Mouse (Mus musculus): Measurements from ENCODE around the gene Olfr353. TPM values are rescaled to one million over a fixed set of nuclear protein-coding genes. Genes with fewer than 3 reads are reported as not detected.

Gene Olfr353
- not detected in 2 replicates for total RNA-seq (2023)

GRCm38 (mm10) chr2:36892836-36893235 is at the start of gene Olfr353:
Gene Olfr353 (minus strand): TSS chr2:36892936.

GRCm38 (mm10) chr2:36936821-36937220 is 44.1 kb upstream of the Olfr353 start, which contains the start of gene Olfr356:
Gene Olfr356 (plus strand): TSS chr2:36937121.

GRCm38 (mm10) chr2:36928797-36929196 is 36.1 kb upstream of the Olfr353 start, which contains the start of gene Olfr355:
Gene Olfr355 (minus strand): TSS chr2:36928897.

GRCm38 (mm10) chr2:36905380-36905779 is 12.6 kb upstream of the Olfr353 start, which contains the start of gene Olfr354:
Gene Olfr354 (plus strand): TSS chr2:36905680.

GRCm38 (mm10) chr2:36868160-36868559 is 24.6 kb downstream of the Olfr353 start, which contains the start of gene Olfr352:
Gene Olfr352 (plus strand): TSS chr2:36868460.

GRCm38 (mm10) chr2:36862560-36862959 is 30.2 kb downstream of the Olfr353 start, which contains the start of gene Olfr351:
Gene Olfr351 (minus strand): TSS chr2:36862660.

GRCm38 (mm10) chr2:36846010-36846409 is 46.7 kb downstream of the Olfr353 start, which contains the start of gene Olfr350:
Gene Olfr350 (plus strand): TSS chr2:36846310.

Other genes with a start within 250 kb of the Olfr353 start
- not detected in 2 replicates for gene Olfr346, start 207.1 kb downstream of the Olfr353 start, total RNA-seq (2023)
- gene Olfr347, start 161.0 kb downstream of the Olfr353 start, total RNA-seq (2023): not detected in 2 replicates
- gene Olfr348, start 108.7 kb downstream of the Olfr353 start, total RNA-seq (2023): not detected in 2 replicates
- not detected in 2 replicates for gene Olfr50, start 102.4 kb downstream of the Olfr353 start, total RNA-seq (2023)
- gene Olfr3, start 75.9 kb downstream of the Olfr353 start, total RNA-seq (2023): not detected in 2 replicates
- not detected in 2 replicates for gene Olfr350, start 46.6 kb downstream of the Olfr353 start, total RNA-seq (2023)
- 0.22 TPM in 1 of 2 replicates, not detected in the other for gene Olfr351, start 30.3 kb downstream of the Olfr353 start, total RNA-seq (2023)
- not detected in 2 replicates for gene Olfr352, start 24.5 kb downstream of the Olfr353 start, total RNA-seq (2023)
- not detected in 2 replicates for gene Olfr354, start 12.7 kb upstream of the Olfr353 start, total RNA-seq (2023)
- gene Olfr355, start 36.0 kb upstream of the Olfr353 start, total RNA-seq (2023): not detected in 2 replicates
- gene Olfr356, start 44.2 kb upstream of the Olfr353 start, total RNA-seq (2023): not detected in 2 replicates
- not detected in 2 replicates for gene Olfr357, start 100.9 kb upstream of the Olfr353 start, total RNA-seq (2023)
- not detected in 2 replicates for gene Olfr358, start 116.4 kb upstream of the Olfr353 start, total RNA-seq (2023)
- not detected in 2 replicates for gene Olfr360, start 172.8 kb upstream of the Olfr353 start, total RNA-seq (2023)
- not detected in 2 replicates for gene Olfr361, start 196.4 kb upstream of the Olfr353 start, total RNA-seq (2023)
- gene Olfr362, start 225.0 kb upstream of the Olfr353 start, total RNA-seq (2023): not detected in 2 replicates
- gene Olfr364-ps1, start 246.4 kb upstream of the Olfr353 start, total RNA-seq (2023): not detected in 2 replicates